Mouse (Mus musculus) heart, postnatal 4 days (tissue): Measurements from ENCODE around the gene Smim11. TPM values are rescaled to one million over a fixed set of nuclear protein-coding genes. Genes with fewer than 3 reads are reported as not detected.

Experiments
- total RNA-seq, 2 experiments: library from RNA; stranded (reverse); gene quantifications; 2 replicates each; pipeline ENCODE4 v1.2.3; 2021

Gene Smim11
- total RNA-seq, 2 experiments from 2014 or later = 43.6 to 44.9 TPM

Other genes starting within 250 kb of the Smim11 start
- gene Mrps6, start 243.0 kb upstream of the Smim11 start, total RNA-seq = 10 to 100 TPM; 53.8 to 54.7 TPM
- not detected for gene Gm49711, start 243.0 kb upstream of the Smim11 start, total RNA-seq
- 1 to 10 TPM; 6.8 to 7.9 TPM for gene Slc5a3, start 243.0 kb upstream of the Smim11 start, total RNA-seq
- under 1 TPM; 0.25 to 0.43 TPM for gene Kcne2, start 8.9 kb upstream of the Smim11 start, total RNA-seq
- 1 to 10 TPM in 1 of 2 experiments, under 1 TPM in 1; 0.68 to 1.0 TPM for gene Fam243, start 20.2 kb downstream of the Smim11 start, total RNA-seq
- 100 to 1,000 TPM; 317 to 359 TPM for gene Kcne1, start 58.2 kb downstream of the Smim11 start, total RNA-seq
- gene Rcan1, start 169.6 kb downstream of the Smim11 start, total RNA-seq = 100 to 1,000 TPM; 117 to 127 TPM
- 1 to 10 TPM; 1.0 to 1.8 TPM for gene Clic6, start 184.4 kb downstream of the Smim11 start, total RNA-seq